Mouse (Mus musculus): ENCODE data around the gene Slc35a2. TPM values are rescaled to one million over a fixed set of nuclear protein-coding genes. Genes with fewer than 3 reads are reported as not detected.

The Slc35a2 gene
- 40.1 TPM for polyA plus RNA-seq (2014; fragmentation: Illumina TruSeq; extraction: RNeasy Lipid Tissue Mini Kit (QIAGEN cat#74804); ENCODE audit: low read depth, low replicate concordance)

DNA sequence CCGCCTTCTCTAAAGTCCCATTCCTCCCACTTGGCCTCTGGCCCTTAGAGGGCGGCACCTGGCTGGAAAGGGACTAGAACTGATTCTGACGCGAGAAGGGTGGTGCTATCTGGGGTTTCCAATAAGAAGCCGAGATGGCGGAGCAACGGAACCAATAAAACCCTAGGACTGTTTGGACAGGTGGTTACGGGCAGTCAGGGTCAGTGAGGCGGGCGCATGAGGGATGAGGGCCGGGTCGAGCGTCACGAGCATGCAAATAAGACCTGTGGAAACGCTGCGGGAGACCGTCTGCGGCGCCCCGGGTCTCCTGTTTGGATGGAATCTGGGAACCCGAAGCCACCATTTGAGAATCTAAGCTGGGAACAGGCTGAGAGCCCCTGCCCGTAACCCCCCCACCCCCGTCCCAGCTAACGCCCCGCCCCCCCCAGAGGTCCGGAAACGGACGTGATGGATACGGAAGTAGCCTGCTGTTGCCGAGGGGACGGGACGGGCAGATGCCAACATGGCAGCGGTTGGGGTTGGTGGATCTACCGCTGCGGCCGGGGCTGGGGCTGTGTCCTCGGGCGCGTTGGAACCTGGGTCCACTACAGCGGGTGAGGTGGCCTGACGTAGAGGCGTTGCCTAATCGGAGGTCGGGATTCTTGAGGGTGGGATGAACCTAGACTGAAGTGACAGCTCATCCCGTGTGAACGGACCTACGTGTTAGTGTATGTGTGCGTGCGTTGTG is at the start of gene Slc35a2:
Gene Slc35a2, plus strand, starts transcription at position 188 of the 727 bp plus-strand sequence.

DNA sequence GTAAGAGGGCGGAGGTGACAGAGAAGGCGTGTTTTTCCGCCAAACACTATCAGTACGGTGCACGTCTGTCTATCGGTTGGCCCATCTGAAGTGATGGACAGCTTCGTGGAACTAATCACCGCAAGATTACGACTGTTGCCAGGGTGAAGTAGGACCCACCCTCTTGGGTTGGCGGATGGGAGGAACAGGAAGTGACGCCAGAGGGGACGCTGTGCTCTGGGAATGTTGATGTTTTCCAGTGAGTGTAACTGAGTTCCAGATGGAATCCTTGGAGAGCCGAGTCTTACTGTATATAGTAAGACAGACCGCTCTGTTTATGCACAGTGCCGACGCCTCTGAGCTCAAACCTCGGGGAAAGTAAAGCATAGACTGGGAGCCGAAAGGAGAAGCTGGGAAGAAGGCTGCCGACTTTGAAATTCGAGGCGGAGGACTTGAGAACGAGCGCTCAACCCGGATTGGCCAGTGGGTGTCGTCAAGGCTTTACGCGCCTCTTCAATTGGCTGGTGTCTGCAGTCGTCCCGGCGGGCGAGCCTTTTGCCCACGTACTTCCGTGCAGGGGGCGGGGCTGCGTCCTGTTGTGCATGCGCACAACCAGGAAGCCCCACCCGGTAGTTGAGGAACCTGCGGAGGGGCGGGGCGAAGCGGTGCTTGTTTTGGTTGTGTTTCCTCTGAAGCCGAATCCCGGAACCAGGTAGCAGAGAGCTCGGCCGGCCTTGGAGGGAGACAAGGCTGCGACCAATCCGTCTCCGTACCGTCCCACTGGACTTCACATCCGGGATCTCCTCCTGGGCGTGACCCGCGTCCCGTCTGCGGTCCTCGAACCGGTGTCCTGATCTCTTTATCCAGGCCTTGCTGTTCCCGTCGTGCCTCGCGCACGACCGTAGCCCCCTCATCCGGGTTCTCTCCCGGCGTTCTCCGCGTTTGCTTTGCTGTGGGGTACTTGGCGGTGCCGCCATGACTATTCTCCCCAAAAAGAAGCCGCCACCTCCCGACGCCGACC is 42.4 kb upstream of the Slc35a2 start, which contains the start of gene Otud5:
Gene Otud5, plus strand, starts transcription at position 202 of the 1,000 bp plus-strand sequence.

DNA sequence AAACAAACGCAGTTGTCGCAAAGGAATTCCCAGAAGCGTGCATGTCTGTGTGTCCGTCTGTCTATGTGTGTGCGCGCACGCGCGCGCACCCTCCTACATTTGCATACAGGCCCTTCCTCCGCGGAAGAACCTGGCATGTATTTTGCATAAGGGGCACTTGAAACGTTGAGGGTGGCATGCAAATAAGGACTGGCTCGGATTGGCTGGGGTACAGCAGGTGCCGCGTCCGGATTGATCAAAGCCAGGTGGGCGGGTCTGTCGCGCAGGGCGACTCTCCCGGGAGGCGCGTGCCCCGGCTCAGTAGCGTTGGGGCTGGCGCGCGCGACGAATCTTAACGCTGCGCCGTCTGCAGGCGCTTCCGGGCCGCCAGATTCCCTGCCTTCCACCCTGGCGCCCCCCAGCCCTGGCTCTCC is 5.8 kb upstream of the Slc35a2 start, which contains the start of gene Pim2:
Gene Pim2, plus strand, starts transcription at position 256 of the 413 bp plus-strand sequence.

DNA sequence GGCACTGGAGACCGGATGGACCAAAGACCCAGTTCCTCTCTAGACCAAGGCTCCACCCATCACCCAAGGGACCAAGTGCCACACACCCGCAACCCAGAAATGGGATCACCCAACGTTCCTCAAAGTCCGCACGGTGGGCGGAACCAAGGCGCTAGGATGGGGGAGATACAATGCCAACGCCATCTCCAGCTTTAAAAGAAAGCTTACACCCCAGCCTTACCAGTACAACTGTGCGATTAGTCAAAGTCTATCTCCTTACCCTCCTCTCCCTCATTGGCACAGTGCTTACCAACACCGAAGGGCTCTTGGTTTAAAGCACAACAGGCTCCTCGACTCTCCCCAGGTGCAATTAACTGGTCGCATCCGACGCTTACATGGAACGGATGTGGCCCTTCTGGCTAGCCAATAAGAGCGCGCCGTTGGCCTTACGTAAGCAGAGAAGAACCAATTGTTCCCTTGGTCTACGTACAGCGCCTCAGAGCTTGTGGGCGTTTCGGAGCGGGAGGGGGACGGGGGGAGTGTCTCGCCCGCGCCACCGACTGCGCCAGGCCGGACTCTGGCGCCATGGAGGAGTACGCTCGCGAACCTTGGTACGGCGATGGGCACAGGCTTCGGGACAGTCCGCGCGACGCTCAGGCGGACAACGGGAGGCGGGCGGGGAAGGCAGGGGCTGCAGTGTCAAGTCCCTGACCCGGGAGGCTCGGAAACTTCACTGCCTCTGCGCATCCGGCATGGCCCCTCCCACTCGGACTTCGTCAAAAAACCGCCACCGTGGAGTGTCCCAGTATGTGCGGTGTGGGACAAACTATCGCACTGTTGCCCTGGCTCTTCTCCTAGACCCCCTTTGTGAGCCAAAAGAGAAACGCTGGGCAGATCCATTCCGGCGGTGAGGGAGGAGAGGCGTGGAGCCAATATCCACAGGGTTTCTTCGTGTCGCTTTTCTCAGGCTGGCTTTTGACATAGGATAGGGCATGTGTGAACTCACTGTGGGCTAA is 15.3 kb downstream of the Slc35a2 start, which contains the start of the genes Pqbp1 and Timm17b:
Gene Pqbp1, minus strand, starts transcription at position 390 of the 995 bp plus-strand sequence.
Gene Timm17b, plus strand, starts transcription at position 478 of the 995 bp plus-strand sequence.

DNA sequence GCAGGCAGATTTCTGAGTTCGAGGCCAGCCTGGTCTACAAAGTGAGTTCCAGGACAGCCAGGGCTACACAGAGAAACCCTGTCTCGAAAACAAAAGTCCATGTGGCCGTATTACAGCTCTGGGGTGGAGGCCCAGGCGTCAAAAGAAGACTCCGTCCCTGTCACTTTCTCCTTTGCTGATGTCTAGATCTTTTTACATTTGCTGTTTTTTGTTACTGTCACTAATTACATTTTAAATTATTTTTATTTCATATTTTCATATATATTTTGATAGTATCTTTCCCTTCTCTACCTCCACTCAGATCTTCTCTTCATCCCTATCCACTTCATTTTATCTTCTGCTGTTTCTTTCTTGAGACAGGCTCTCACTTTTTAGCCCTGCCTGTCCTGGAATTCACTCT is 23.9 kb downstream of the Slc35a2 start, which contains the start of gene Gm10491:
Gene Gm10491, minus strand, starts transcription at position 101 of the 400 bp plus-strand sequence.

DNA sequence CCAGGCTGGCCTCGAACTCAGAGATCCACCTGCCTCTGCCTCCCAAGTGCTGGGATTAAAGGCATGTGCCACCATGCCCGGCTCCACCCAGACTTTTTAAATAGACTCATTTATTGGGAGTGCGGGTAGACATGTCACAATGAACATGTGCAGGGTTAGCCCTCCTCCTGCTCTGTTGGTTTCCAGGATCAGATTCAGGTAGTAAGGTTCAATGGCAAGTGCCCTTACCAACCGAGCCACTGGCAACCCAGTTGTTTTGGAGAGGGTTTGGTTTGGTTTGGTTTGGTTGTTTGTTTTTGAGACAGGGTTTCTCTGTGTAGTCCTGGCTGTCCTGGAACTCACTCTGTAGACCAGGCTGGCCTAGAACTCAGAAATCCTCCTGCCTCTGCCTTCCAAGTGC is 25.4 kb downstream of the Slc35a2 start, which contains the start of gene Gm10490:
Gene Gm10490, plus strand, starts transcription at position 301 of the 400 bp plus-strand sequence.

DNA sequence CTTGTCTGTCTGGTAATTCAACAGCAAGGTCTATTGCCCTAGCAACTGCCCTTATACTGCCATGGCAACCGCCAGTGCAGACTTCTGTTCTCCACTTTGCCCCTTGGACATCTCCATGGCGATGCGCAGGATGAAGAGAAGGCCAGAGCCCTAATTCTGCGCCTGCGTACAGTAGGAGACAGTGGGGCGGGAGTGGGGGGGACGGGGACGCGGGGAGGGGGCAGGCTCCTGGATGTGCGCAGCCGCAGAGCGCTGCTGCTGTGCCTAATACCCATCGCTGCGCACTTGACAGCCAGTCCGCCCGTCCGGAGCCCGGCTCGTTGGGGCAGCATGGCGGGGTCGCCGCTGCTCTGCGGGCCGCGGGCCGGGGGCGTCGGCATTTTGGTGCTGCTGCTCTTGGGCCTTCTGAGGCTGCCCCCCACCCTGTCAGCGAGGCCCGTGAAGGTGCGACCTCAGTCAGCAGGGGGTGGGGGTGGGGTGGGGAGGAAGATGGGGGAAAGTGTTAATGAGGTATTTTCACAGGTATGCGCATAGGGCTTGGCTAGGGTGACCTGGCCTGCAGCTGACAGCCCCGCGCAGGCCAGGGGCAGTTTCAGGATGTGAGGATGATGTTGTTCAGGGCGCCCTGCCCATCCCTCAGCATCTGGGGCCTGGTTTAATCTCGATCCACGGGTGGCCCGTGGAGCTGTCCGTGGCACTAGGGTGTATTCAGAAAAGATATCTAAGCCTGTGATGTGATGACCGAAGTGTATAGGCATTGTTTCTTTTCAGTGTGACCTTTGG is 36.0 kb downstream of the Slc35a2 start, which contains the start of gene Pcsk1n:
Gene Pcsk1n, plus strand, starts transcription at position 222 of the 783 bp plus-strand sequence.

DNA sequence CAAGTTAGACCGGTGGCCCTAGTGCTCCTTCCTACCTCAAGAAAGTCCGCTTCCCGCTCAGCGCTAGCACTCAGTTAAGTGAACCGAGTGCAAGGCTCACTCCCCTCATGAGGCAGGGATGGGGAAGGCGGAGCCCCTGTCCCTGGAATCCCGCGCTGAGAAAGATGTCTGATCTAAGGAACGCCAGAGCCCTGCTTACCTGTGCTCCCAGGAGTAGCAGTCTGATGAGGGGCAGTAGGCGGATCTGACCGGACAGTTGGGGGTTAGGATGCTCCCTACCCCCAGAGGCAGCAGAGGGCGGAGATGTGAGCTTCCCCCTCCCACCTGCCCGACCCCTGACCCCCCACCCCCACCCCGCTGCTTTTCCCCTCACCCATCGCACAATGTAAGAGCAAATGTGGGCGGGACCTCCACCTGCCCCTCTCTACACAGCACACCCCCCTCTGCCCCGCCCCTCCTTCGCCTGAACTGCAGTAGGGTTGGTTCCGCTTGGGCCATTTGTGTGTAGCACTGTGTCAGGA is 44.5 kb downstream of the Slc35a2 start, which contains the start of gene Eras:
Gene Eras, minus strand, starts transcription at position 338 of the 521 bp plus-strand sequence.

Other genes with a start within 250 kb of the Slc35a2 start
- gene Syp, start 245.6 kb upstream of the Slc35a2 start, polyA plus RNA-seq (2014; fragmentation: Illumina TruSeq; extraction: RNeasy Lipid Tissue Mini Kit (QIAGEN cat#74804); ENCODE audit: low read depth, low replicate concordance) = 2.8 TPM
- 19.0 TPM for gene Prickle3, start 226.8 kb upstream of the Slc35a2 start, polyA plus RNA-seq (2014; fragmentation: Illumina TruSeq; extraction: RNeasy Lipid Tissue Mini Kit (QIAGEN cat#74804); ENCODE audit: low read depth, low replicate concordance)
- 187 TPM for gene Plp2, start 212.6 kb upstream of the Slc35a2 start, polyA plus RNA-seq (2014; fragmentation: Illumina TruSeq; extraction: RNeasy Lipid Tissue Mini Kit (QIAGEN cat#74804); ENCODE audit: low read depth, low replicate concordance)
- gene Magix, start 202.8 kb upstream of the Slc35a2 start, polyA plus RNA-seq (2014; fragmentation: Illumina TruSeq; extraction: RNeasy Lipid Tissue Mini Kit (QIAGEN cat#74804); ENCODE audit: low read depth, low replicate concordance) = 0.60 TPM
- gene Gpkow, start 186.9 kb upstream of the Slc35a2 start, polyA plus RNA-seq (2014; fragmentation: Illumina TruSeq; extraction: RNeasy Lipid Tissue Mini Kit (QIAGEN cat#74804); ENCODE audit: low read depth, low replicate concordance) = 42.6 TPM
- gene Wdr45, start 169.7 kb upstream of the Slc35a2 start, polyA plus RNA-seq (2014; fragmentation: Illumina TruSeq; extraction: RNeasy Lipid Tissue Mini Kit (QIAGEN cat#74804); ENCODE audit: low read depth, low replicate concordance) = 7.7 TPM
- not detected for gene Gm45208, start 161.8 kb upstream of the Slc35a2 start, polyA plus RNA-seq (2014; fragmentation: Illumina TruSeq; extraction: RNeasy Lipid Tissue Mini Kit (QIAGEN cat#74804); ENCODE audit: low read depth, low replicate concordance)
- gene Praf2, start 155.6 kb upstream of the Slc35a2 start, polyA plus RNA-seq (2014; fragmentation: Illumina TruSeq; extraction: RNeasy Lipid Tissue Mini Kit (QIAGEN cat#74804); ENCODE audit: low read depth, low replicate concordance) = 7.8 TPM
- gene Ccdc120, start 133.1 kb upstream of the Slc35a2 start, polyA plus RNA-seq (2014; fragmentation: Illumina TruSeq; extraction: RNeasy Lipid Tissue Mini Kit (QIAGEN cat#74804); ENCODE audit: low read depth, low replicate concordance) = 4.5 TPM
- 6.2 TPM for gene Tfe3, start 121.5 kb upstream of the Slc35a2 start, polyA plus RNA-seq (2014; fragmentation: Illumina TruSeq; extraction: RNeasy Lipid Tissue Mini Kit (QIAGEN cat#74804); ENCODE audit: low read depth, low replicate concordance)
- 41.0 TPM for gene Gripap1, start 94.3 kb upstream of the Slc35a2 start, polyA plus RNA-seq (2014; fragmentation: Illumina TruSeq; extraction: RNeasy Lipid Tissue Mini Kit (QIAGEN cat#74804); ENCODE audit: low read depth, low replicate concordance)
- 1.2 TPM for gene Kcnd1, start 61.7 kb upstream of the Slc35a2 start, polyA plus RNA-seq (2014; fragmentation: Illumina TruSeq; extraction: RNeasy Lipid Tissue Mini Kit (QIAGEN cat#74804); ENCODE audit: low read depth, low replicate concordance)
- 50.9 TPM for gene Otud5, start 42.7 kb upstream of the Slc35a2 start, polyA plus RNA-seq (2014; fragmentation: Illumina TruSeq; extraction: RNeasy Lipid Tissue Mini Kit (QIAGEN cat#74804); ENCODE audit: low read depth, low replicate concordance)
- gene Pim2, start 5.8 kb upstream of the Slc35a2 start, polyA plus RNA-seq (2014; fragmentation: Illumina TruSeq; extraction: RNeasy Lipid Tissue Mini Kit (QIAGEN cat#74804); ENCODE audit: low read depth, low replicate concordance) = 5.5 TPM
- 10.1 TPM for gene Pqbp1, start 15.2 kb downstream of the Slc35a2 start, polyA plus RNA-seq (2014; fragmentation: Illumina TruSeq; extraction: RNeasy Lipid Tissue Mini Kit (QIAGEN cat#74804); ENCODE audit: low read depth, low replicate concordance)
- 3.6 TPM for gene Timm17b, start 15.3 kb downstream of the Slc35a2 start, polyA plus RNA-seq (2014; fragmentation: Illumina TruSeq; extraction: RNeasy Lipid Tissue Mini Kit (QIAGEN cat#74804); ENCODE audit: low read depth, low replicate concordance)
- gene Gm10491, start 23.8 kb downstream of the Slc35a2 start, polyA plus RNA-seq (2014; fragmentation: Illumina TruSeq; extraction: RNeasy Lipid Tissue Mini Kit (QIAGEN cat#74804); ENCODE audit: low read depth, low replicate concordance) = not detected
- not detected for gene Gm10490, start 25.5 kb downstream of the Slc35a2 start, polyA plus RNA-seq (2014; fragmentation: Illumina TruSeq; extraction: RNeasy Lipid Tissue Mini Kit (QIAGEN cat#74804); ENCODE audit: low read depth, low replicate concordance)
- gene Pcsk1n, start 35.8 kb downstream of the Slc35a2 start, polyA plus RNA-seq (2014; fragmentation: Illumina TruSeq; extraction: RNeasy Lipid Tissue Mini Kit (QIAGEN cat#74804); ENCODE audit: low read depth, low replicate concordance) = not detected
- not detected for gene Eras, start 44.6 kb downstream of the Slc35a2 start, polyA plus RNA-seq (2014; fragmentation: Illumina TruSeq; extraction: RNeasy Lipid Tissue Mini Kit (QIAGEN cat#74804); ENCODE audit: low read depth, low replicate concordance)
- 1.8 TPM for gene Hdac6, start 63.9 kb downstream of the Slc35a2 start, polyA plus RNA-seq (2014; fragmentation: Illumina TruSeq; extraction: RNeasy Lipid Tissue Mini Kit (QIAGEN cat#74804); ENCODE audit: low read depth, low replicate concordance)
- gene Gata1, start 94.0 kb downstream of the Slc35a2 start, polyA plus RNA-seq (2014; fragmentation: Illumina TruSeq; extraction: RNeasy Lipid Tissue Mini Kit (QIAGEN cat#74804); ENCODE audit: low read depth, low replicate concordance) = not detected
- gene Glod5, start 134.5 kb downstream of the Slc35a2 start, polyA plus RNA-seq (2014; fragmentation: Illumina TruSeq; extraction: RNeasy Lipid Tissue Mini Kit (QIAGEN cat#74804); ENCODE audit: low read depth, low replicate concordance) = 176 TPM
- gene Suv39h1, start 190.7 kb downstream of the Slc35a2 start, polyA plus RNA-seq (2014; fragmentation: Illumina TruSeq; extraction: RNeasy Lipid Tissue Mini Kit (QIAGEN cat#74804); ENCODE audit: low read depth, low replicate concordance) = 6.6 TPM
- 0.47 TPM for gene Was, start 206.5 kb downstream of the Slc35a2 start, polyA plus RNA-seq (2014; fragmentation: Illumina TruSeq; extraction: RNeasy Lipid Tissue Mini Kit (QIAGEN cat#74804); ENCODE audit: low read depth, low replicate concordance)
- gene Wdr13, start 248.9 kb downstream of the Slc35a2 start, polyA plus RNA-seq (2014; fragmentation: Illumina TruSeq; extraction: RNeasy Lipid Tissue Mini Kit (QIAGEN cat#74804); ENCODE audit: low read depth, low replicate concordance) = 96.1 TPM

Data from sigmoid colon, adult 10 weeks (tissue).